Mouse (Mus musculus): Measurements from ENCODE around the gene Olfr869. TPM values are rescaled to one million over a fixed set of nuclear protein-coding genes. Genes with fewer than 3 reads are reported as not detected.

Gene Olfr869
- polyA plus RNA-seq (2016; fragmentation: Nextera tagmentation; extraction: Ambion mirVana): not detected in 2 replicates

DNA sequence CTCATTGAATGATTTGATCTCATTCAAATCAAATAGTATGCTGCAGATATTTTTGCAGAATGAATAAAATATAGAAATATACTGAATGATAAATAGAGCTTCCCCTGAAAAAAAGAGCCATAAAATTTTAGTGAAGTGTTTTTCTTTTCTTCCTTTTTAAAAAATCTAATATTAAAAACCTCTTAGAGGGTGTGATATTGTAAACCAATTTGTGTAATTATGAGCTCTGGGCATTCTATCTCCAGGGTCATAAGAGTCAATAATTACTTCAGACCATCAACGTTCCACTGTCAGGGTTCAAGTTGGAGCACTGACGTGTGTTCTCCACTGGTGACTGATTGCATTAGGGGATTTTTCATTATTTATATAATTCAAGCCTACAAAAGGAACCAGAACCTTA is at the start of gene Olfr869:
Gene Olfr869, plus strand, starts transcription at position 301 of the 400 bp plus-strand sequence.
- H3K27me3 ChIP-seq: no peaks in the 10 kb centered on the region
- no peaks in the 10 kb centered on the region for H3K4me1 ChIP-seq
- WGBS: 73% methylated on average over 2 of the region's 2 CpGs
- H3K36me3 ChIP-seq: no peaks in the 10 kb centered on the region
- H3K4me2 ChIP-seq (replicated peaks): no peak within 1 kb of the TSS
- no peaks in the 10 kb centered on the region for H3K9me3 ChIP-seq
- ATAC-seq (ENCODE audit: insufficient number of reproducible peaks, insufficient read depth, low FRiP score, low TSS enrichment): no peak
- no peak within 1 kb of the TSS for H3K27ac ChIP-seq
- H3K9ac ChIP-seq: no peak within 1 kb of the TSS
- H3K4me3 ChIP-seq: no peak within 1 kb of the TSS

DNA sequence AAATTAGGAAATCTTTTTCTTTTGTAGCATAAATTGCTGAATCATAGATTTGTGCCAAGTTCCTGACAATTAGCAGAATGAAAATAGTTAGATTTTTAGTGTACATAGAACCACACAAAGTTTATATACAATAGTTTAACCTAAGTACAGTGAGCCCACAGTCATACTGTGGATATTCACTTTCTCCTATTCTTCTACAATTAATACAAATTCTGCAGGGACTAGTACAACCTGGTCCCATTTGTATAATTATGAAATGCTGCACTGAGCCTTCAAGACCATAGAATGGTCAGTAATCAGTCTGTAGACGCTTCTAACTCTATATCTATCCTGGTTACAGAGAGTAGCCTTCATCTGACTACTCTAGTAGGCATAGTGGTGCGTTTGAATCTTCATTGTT is 30.5 kb upstream of the Olfr869 start, which contains the start of gene Olfr868:
Gene Olfr868, plus strand, starts transcription at position 301 of the 400 bp plus-strand sequence.
- Histone ChIP-seq H3K36me3 (no peaks in the 10 kb centered on the region), H3K9ac (no peak within 1 kb of the TSS), H3K27me3 (no peaks in the 10 kb centered on the region), H3K4me3 (no peak within 1 kb of the TSS), H3K9me3 (peaks cover 3% of the 10 kb centered on the region; the same call in 1 of the 2 replicates), H3K4me1 (no peaks in the 10 kb centered on the region), H3K4me2 (replicated peaks) (no peak within 1 kb of the TSS), H3K27ac (no peak within 1 kb of the TSS)
- 47% methylated on average over 2 of the region's 2 CpGs for WGBS
- no peak for ATAC-seq (ENCODE audit: insufficient number of reproducible peaks, insufficient read depth, low FRiP score, low TSS enrichment)

DNA sequence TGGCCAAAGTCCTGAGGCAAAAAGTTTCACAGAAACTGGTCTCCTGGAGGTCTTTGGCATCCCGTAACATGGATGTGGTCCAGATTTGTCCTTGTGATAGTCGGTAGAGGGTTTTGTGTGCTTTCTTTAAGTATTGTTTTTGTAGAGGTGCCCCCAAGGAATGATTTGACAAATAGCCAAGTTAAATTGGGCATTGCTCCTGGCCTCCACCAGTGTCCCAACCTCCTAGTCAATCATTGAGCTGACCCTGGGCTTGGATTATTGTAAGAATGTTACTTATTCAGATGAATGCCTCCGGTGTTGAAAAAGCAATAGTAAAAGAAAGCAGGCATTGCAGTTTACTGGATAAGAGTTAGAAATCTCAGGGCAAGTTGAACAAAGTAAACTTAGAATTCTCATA is 20.9 kb downstream of the Olfr869 start:
- Histone ChIP-seq H3K27me3 (no peaks in the 10 kb centered on the region), H3K9me3 (peaks cover 17% of the 10 kb centered on the region), H3K4me3 (no peak overlapping the region), H3K4me1 (no peaks in the 10 kb centered on the region), H3K4me2 (replicated peaks) (no peak overlapping the region), H3K9ac (no peak overlapping the region), H3K36me3 (no peaks in the 10 kb centered on the region), H3K27ac (no peak overlapping the region)
- no peak for ATAC-seq (ENCODE audit: insufficient number of reproducible peaks, insufficient read depth, low FRiP score, low TSS enrichment)
- 85% methylated on average over 3 of the region's 3 CpGs for WGBS

DNA sequence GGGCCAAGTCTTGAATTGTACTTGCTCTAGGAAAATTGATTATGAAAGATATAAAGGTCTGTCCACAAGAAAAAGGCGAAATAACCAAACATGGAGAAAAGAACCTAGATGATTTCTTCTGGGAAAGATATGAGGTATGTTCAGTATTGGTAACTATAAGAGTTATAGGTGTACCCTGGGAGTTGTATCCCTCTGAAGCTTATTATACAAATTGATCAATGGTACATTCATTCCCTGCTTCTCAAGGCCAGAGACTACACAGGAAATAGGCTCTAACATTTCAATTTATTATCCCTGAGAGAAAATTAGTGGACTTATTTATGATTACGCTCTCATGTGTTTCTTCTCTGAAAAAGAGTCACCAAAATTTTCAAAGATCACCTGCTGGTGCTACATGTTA is 45.1 kb downstream of the Olfr869 start, which contains the start of gene Olfr870:
Gene Olfr870, minus strand, starts transcription at position 101 of the 400 bp plus-strand sequence.
- no peak within 1 kb of the TSS for H3K4me3 ChIP-seq
- no peak within 1 kb of the TSS for H3K9ac ChIP-seq
- 75% methylated on average over 2 of the region's 2 CpGs for WGBS
- no peaks in the 10 kb centered on the region for H3K36me3 ChIP-seq
- no peak within 1 kb of the TSS for H3K4me2 ChIP-seq (replicated peaks)
- H3K27me3 ChIP-seq: no peaks in the 10 kb centered on the region
- ATAC-seq (ENCODE audit: insufficient number of reproducible peaks, insufficient read depth, low FRiP score, low TSS enrichment): no peak
- H3K9me3 ChIP-seq: 0 out of 2 replicates have a peak, but pooled peaks cover 4% of the 10 kb centered on the region
- no peaks in the 10 kb centered on the region for H3K4me1 ChIP-seq
- no peak within 1 kb of the TSS for H3K27ac ChIP-seq

DNA sequence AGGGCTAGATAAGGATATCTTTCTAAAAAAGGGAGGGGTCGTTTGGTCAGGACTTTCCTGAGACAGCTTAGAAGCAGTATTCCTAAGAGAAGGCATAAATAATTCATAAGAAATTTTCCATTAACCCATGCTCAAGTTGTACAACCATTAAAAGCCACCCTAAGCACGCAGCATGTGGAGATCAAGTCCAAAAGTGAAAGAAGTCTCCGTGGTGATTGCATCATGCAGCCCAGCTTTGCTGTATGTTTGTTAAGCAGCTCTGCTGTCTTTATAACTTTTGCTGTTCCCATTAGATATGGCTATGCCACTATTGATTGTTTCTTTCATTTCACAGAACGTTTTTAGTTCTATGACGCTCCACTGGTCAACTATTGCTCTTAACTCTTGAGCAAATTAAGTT is 50.7 kb downstream of the Olfr869 start:
- Histone ChIP-seq H3K27me3 (no peaks in the 10 kb centered on the region), H3K9ac (no peak overlapping the region), H3K4me1 (no peaks in the 10 kb centered on the region), H3K36me3 (no peaks in the 10 kb centered on the region), H3K27ac (no peak overlapping the region), H3K4me3 (no peak overlapping the region), H3K4me2 (replicated peaks) (no peak overlapping the region), H3K9me3 (peaks cover 19% of the 10 kb centered on the region; the same call in 1 of the 2 replicates)
- no peak for ATAC-seq (ENCODE audit: insufficient number of reproducible peaks, insufficient read depth, low FRiP score, low TSS enrichment)
- 68% methylated on average over 5 of the region's 5 CpGs for WGBS

Other genes starting within 250 kb of the Olfr869 start
- not detected in 2 replicates for gene Olfr862, start 241.0 kb upstream of the Olfr869 start, polyA plus RNA-seq (2016; fragmentation: Nextera tagmentation; extraction: Ambion mirVana)
- 0.15 and 0.24 TPM in 2 replicates for gene Olfr77, start 212.1 kb upstream of the Olfr869 start, polyA plus RNA-seq (2016; fragmentation: Nextera tagmentation; extraction: Ambion mirVana)
- gene Olfr866, start 101.0 kb upstream of the Olfr869 start, polyA plus RNA-seq (2016; fragmentation: Nextera tagmentation; extraction: Ambion mirVana): not detected in 2 replicates
- not detected in 2 replicates for gene Olfr867, start 71.4 kb upstream of the Olfr869 start, polyA plus RNA-seq (2016; fragmentation: Nextera tagmentation; extraction: Ambion mirVana)
- gene Olfr868, start 30.4 kb upstream of the Olfr869 start, polyA plus RNA-seq (2016; fragmentation: Nextera tagmentation; extraction: Ambion mirVana): not detected in 2 replicates
- not detected in 2 replicates for gene Olfr870, start 45.0 kb downstream of the Olfr869 start, polyA plus RNA-seq (2016; fragmentation: Nextera tagmentation; extraction: Ambion mirVana)
- gene Olfr871, start 83.2 kb downstream of the Olfr869 start, polyA plus RNA-seq (2016; fragmentation: Nextera tagmentation; extraction: Ambion mirVana): not detected in 2 replicates
- gene Olfr872, start 108.1 kb downstream of the Olfr869 start, polyA plus RNA-seq (2016; fragmentation: Nextera tagmentation; extraction: Ambion mirVana): not detected in 2 replicates
- not detected in 2 replicates for gene Olfr39, start 153.3 kb downstream of the Olfr869 start, polyA plus RNA-seq (2016; fragmentation: Nextera tagmentation; extraction: Ambion mirVana)
- gene Olfr873, start 169.5 kb downstream of the Olfr869 start, polyA plus RNA-seq (2016; fragmentation: Nextera tagmentation; extraction: Ambion mirVana): not detected in 2 replicates
- gene Olfr18, start 207.1 kb downstream of the Olfr869 start, polyA plus RNA-seq (2016; fragmentation: Nextera tagmentation; extraction: Ambion mirVana): not detected in 2 replicates